Mouse (Mus musculus) left cerebral cortex, postnatal 14 days (tissue): ENCODE data around the gene Bcar3. TPM values are rescaled to one million over a fixed set of nuclear protein-coding genes. Genes with fewer than 3 reads are reported as not detected.
A peak's percentile ranks its signal among the peaks of the same experiment; 100 is the strongest.

Experiments
- DNase-seq, 2 experiments: peaks; one replicate each; pipeline ENCODE4 v3.0.0; 2021 to 2022; ENCODE audit warnings: low spot score in 2 of 2, mixed read lengths in 1 of 2
- intact Hi-C: fragments of 180-260 bp; cut with DNase I; formaldehyde crosslinking; loops from one replicate; pipeline ENCODE4 v1.15.1; 2025
- total RNA-seq, 2 experiments: library from RNA; stranded (reverse); gene quantifications; 2 replicates each; pipeline ENCODE4 v1.2.3; 2021

Bcar3 gene
- total RNA-seq, 2 experiments from 2014 or later, result 15.1 to 16.2 TPM

GRCm38 (mm10) chr3:122515568-122516326 is 221.8 kb downstream of the Bcar3 start:
- DNase-seq, result no peak
- intact Hi-C loops, result loop anchor here (10.0 kb wide), 1 partner anchor 99 kb away; the partner anchor contains the start of gene Fnbp1l

GRCm38 (mm10) chr3:122516327-122516695 is 222.4 kb downstream of the Bcar3 start:
- no peak for DNase-seq
- intact Hi-C loops, result loop anchor here (10.0 kb wide), 1 partner anchor 98 kb away; the partner anchor contains the start of gene Fnbp1l

GRCm38 (mm10) chr3:122517726-122518125 is 223.8 kb downstream of the Bcar3 start:
- no peak for DNase-seq
- intact Hi-C loops, result loop anchor here (10.0 kb wide), 1 partner anchor 97 kb away; the partner anchor contains the start of gene Fnbp1l

- intact Hi-C loops, result loop anchor here (10.0 kb wide), 1 partner anchor 97 kb away; the partner anchor contains the start of gene Fnbp1l
- DNase-seq, result peak in 1 of 2 experiments; percentile 60
Observed at GRCm38 (mm10) chr3:122518231-122518736, 224.3 kb downstream of the Bcar3 start.

GRCm38 (mm10) chr3:122519082-122519481 is 225.1 kb downstream of the Bcar3 start:
- DNase-seq, result peak in 1 of 2 experiments; percentile 30
- intact Hi-C loops, result loop anchor here (10.0 kb wide), 1 partner anchor 96 kb away; the partner anchor contains the start of gene Fnbp1l

- intact Hi-C loops, result no loop called here
- DNase-seq, result no peak
Observed at GRCm38 (mm10) chr3:122520365-122520764, 226.4 kb downstream of the Bcar3 start.

GRCm38 (mm10) chr3:122520875-122521274 is 226.9 kb downstream of the Bcar3 start:
- intact Hi-C loops, result no loop called here
- no peak for DNase-seq

- DNase-seq, result no peak
- intact Hi-C loops, result no loop called here
Observed at GRCm38 (mm10) chr3:122521294-122521693, 227.4 kb downstream of the Bcar3 start.

GRCm38 (mm10) chr3:122528477-122528876 is 234.5 kb downstream of the Bcar3 start:
- intact Hi-C loops, result no loop called here
- no peak for DNase-seq

- intact Hi-C loops, result no loop called here
- DNase-seq, result no peak
Observed at GRCm38 (mm10) chr3:122535938-122536703, 242.2 kb downstream of the Bcar3 start.

- intact Hi-C loops, result no loop called here
- DNase-seq, result no peak
Observed at GRCm38 (mm10) chr3:122538851-122539250, 244.9 kb downstream of the Bcar3 start.

- DNase-seq, result no peak
- intact Hi-C loops, result no loop called here
Observed at GRCm38 (mm10) chr3:122539961-122540690, 246.2 kb downstream of the Bcar3 start.

GRCm38 (mm10) chr3:122540918-122541317 is 247.0 kb downstream of the Bcar3 start:
- intact Hi-C loops, result no loop called here
- no peak for DNase-seq

GRCm38 (mm10) chr3:122545346-122545745 is 251.4 kb downstream of the Bcar3 start:
- intact Hi-C loops, result no loop called here
- DNase-seq, result no peak

GRCm38 (mm10) chr3:122547469-122547868 is 253.5 kb downstream of the Bcar3 start:
- DNase-seq, result no peak
- intact Hi-C loops, result no loop called here

GRCm38 (mm10) chr3:122551174-122551573 is 257.2 kb downstream of the Bcar3 start:
- intact Hi-C loops, result no loop called here

GRCm38 (mm10) chr3:122557766-122558165 is 263.8 kb downstream of the Bcar3 start:
- DNase-seq, result no peak
- intact Hi-C loops, result no loop called here

More at GRCm38 (mm10) chr3:122551174-122551573, 257.2 kb downstream of the Bcar3 start:
- no peak for DNase-seq

- intact Hi-C loops, result no loop called here
Observed at GRCm38 (mm10) chr3:122565285-122565684, 271.3 kb downstream of the Bcar3 start.

GRCm38 (mm10) chr3:122566112-122566511 is 272.2 kb downstream of the Bcar3 start:
- no peak for DNase-seq
- intact Hi-C loops, result no loop called here

More at GRCm38 (mm10) chr3:122565285-122565684, 271.3 kb downstream of the Bcar3 start:
- no peak for DNase-seq
